Comparison of ENCODE assay signal across 29 mouse cellular contexts in the genomic region with DNA sequence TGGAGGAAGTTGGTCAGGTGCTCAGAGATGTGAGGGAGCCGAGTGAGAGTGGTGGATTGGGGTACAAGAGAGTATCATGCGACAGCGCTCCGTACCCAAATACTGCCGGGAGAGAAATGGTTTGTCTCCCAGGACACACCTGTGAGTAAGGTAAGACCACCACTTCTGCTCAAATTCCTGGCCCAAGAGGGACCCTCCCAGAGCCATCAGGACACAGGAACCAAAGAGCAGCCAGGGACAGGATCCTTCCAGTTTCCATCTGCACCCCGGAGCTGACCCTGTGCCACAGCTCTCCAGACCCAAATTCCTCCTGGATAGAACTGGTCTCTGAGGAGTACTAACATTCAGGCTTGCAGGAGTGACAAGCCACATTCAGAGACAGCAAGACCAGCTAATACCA.
"Had no signal": no experiment of that assay in that cellular context is flagged by ENCODE, and none has a peak within 500 bp of the region (broad histone marks: within the 10 kb centered on the region; RNA-seq: fewer than 3 reads in every experiment).

No protein-coding gene starts in this region.

- H3K4me3 ChIP-seq: heart, embryonic 12.5 days; heart, embryonic 13.5 days; heart, embryonic 15.5 days; hindbrain, embryonic 10.5 days; hindbrain, embryonic 12.5 days; hindbrain, embryonic 13.5 days; hindbrain, embryonic 15.5 days; intestine, embryonic 15.5 days; kidney, embryonic 15.5 days; layer of hippocampus, adult 2 months; left cerebral cortex, adult 2 months had no signal

- H3K4me1 ChIP-seq: heart, embryonic 12.5 days; heart, embryonic 13.5 days; heart, embryonic 15.5 days; hindbrain, embryonic 15.5 days; intestine, embryonic 15.5 days had no signal

- H3K27me3 ChIP-seq: heart, embryonic 12.5 days; heart, embryonic 13.5 days; heart, embryonic 15.5 days; hindbrain, embryonic 12.5 days; hindbrain, embryonic 13.5 days; hindbrain, embryonic 15.5 days; intestine, embryonic 15.5 days; kidney, embryonic 15.5 days had no signal

- H3K27ac ChIP-seq: heart, embryonic 13.5 days; heart, embryonic 15.5 days; hindbrain, embryonic 10.5 days; hindbrain, embryonic 12.5 days; hindbrain, embryonic 13.5 days; hindbrain, embryonic 14.5 days; hindbrain, embryonic 15.5 days; hindbrain, postnatal 0 days; intestine, embryonic 15.5 days; kidney, embryonic 15.5 days; kidney, postnatal 0 days; layer of hippocampus, adult 2 months; left cerebral cortex, adult 2 months had no signal

- H3K36me3 ChIP-seq: heart, embryonic 12.5 days; heart, embryonic 13.5 days; heart, embryonic 15.5 days; hindbrain, embryonic 10.5 days; hindbrain, embryonic 12.5 days; hindbrain, embryonic 13.5 days; hindbrain, embryonic 15.5 days; intestine, embryonic 15.5 days; kidney, embryonic 15.5 days had no signal

- DNase-seq: heart, postnatal 10 days; heart, postnatal 14 days; heart, postnatal 36 days; heart, postnatal 4 days; kidney, adult 11 months; kidney, adult 18-20 months; kidney, adult 2 months; kidney, adult 8-10 months; kidney, adult 9 months; kidney, postnatal 10 days; kidney, postnatal 14 days; kidney, postnatal 36 days; kidney, postnatal 4 days; layer of hippocampus, adult 9-11 months; layer of hippocampus, postnatal 36 days had no signal

- H3K9ac ChIP-seq: heart, embryonic 12.5 days; heart, embryonic 13.5 days; heart, embryonic 15.5 days; hindbrain, embryonic 12.5 days; hindbrain, embryonic 13.5 days; hindbrain, embryonic 14.5 days; hindbrain, embryonic 15.5 days; intestine, embryonic 15.5 days; kidney, embryonic 15.5 days had no signal
